Mouse (Mus musculus) lung, postnatal 0 days (tissue): Measurements from ENCODE around the gene Chmp4b.

ENCODE experiments used
- CTCF ChIP-seq: IDR thresholded peaks from 2 replicates; pipeline ENCODE4 v1.5.1; 2016; ENCODE audit warnings: antibody characterized with exemption, mild to moderate bottlenecking
- EP300 ChIP-seq: IDR thresholded peaks from 2 replicates; pipeline ENCODE4 v1.6.1; 2016; ENCODE audit warnings: antibody characterized with exemption, mild to moderate bottlenecking, control low read depth

DNA sequence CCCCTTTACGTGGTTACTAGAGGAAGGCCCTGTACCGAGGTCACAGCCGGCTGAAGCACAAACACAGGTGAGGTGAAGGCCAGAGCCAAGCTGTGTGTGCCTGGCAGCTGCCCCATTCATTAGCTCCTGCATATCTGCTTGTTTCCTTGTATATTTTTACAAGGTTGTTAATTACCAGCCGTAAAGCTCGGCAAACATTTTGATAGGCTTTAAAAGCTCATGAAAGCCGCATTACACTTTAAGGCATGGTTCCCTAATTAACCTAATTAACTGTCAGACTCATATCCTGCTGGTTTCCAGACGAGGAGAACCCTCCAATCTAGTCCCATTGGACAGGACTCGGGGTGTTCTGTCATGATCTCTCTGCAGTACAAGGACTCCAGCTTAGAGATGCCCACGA is 83.5 kb downstream of the Chmp4b start:
- no peak for TF ChIP-seq CTCF
- TF ChIP-seq EP300 = no peak
